9 mouse cellular contexts compared by ENCODE assay signal in genomic region chr2:104145983-104146382, GRCm38 (mm10). TPM values are rescaled to one million over a fixed set of nuclear protein-coding genes. Genes with fewer than 3 reads are reported as not detected.
A peak's percentile ranks its signal among the peaks of the same experiment; 100 is the strongest.
DNase-seq lines count a peak whose midpoint lies in the region; ATAC-seq lines count a peak whose summit lies in the region.
"Had no signal": no experiment of that assay in that cellular context is flagged by ENCODE, and none has a peak within 500 bp of the region (broad histone marks: within the 10 kb centered on the region; RNA-seq: fewer than 3 reads in every experiment).

No protein-coding gene starts in this region.

- H3K4me3 ChIP-seq in forebrain, embryonic 11.5 days (ENCODE audit: low read depth, low read length), result no peak overlapping the region
- H3K4me3 ChIP-seq in forebrain, embryonic 14.5 days (ENCODE audit: low read depth, low read length), result no peak overlapping the region
- no peak overlapping the region for H3K4me3 ChIP-seq in midbrain, embryonic 14.5 days (replicated peaks; ENCODE audit: low read depth, low read length)

- H3K27ac ChIP-seq in forebrain, embryonic 11.5 days (ENCODE audit: low read depth, low read length), result no peak overlapping the region
- H3K27ac ChIP-seq in forebrain, embryonic 14.5 days (ENCODE audit: low read depth, low read length), result no peak overlapping the region
- no peak overlapping the region for H3K27ac ChIP-seq in midbrain, embryonic 14.5 days (replicated peaks; ENCODE audit: low read depth, low read length)

- no peaks in the 10 kb centered on the region for H3K9me3 ChIP-seq in forebrain, embryonic 11.5 days (ENCODE audit: control insufficient read depth, low read length)
- no peaks in the 10 kb centered on the region for H3K9me3 ChIP-seq in forebrain, embryonic 14.5 days (replicated peaks; ENCODE audit: control insufficient read depth, low read length)
- no peaks in the 10 kb centered on the region for H3K9me3 ChIP-seq in midbrain, embryonic 14.5 days (ENCODE audit: control insufficient read depth, low read length)

- H3K9ac ChIP-seq in forebrain, embryonic 11.5 days (ENCODE audit: low read length), result no peak overlapping the region
- no peak overlapping the region for H3K9ac ChIP-seq in forebrain, embryonic 14.5 days (ENCODE audit: low read length)
- no peak overlapping the region for H3K9ac ChIP-seq in midbrain, embryonic 14.5 days (replicated peaks; ENCODE audit: low read length)

- DNase-seq in forebrain, embryonic 11.5 days (ENCODE audit: low spot score), result peak; percentile 63
- DNase-seq in forebrain, embryonic 14.5 days (ENCODE audit: low spot score), result no peak
- peak; percentile 48 to 58 for DNase-seq in right cerebral cortex, adult 2 months (ENCODE audit: low spot score in 2 of 2)
- no peak for DNase-seq in right cerebral cortex, postnatal 4 days
- peak; percentile 44 for DNase-seq in c-Kit-positive CD71-positive TER-119-negative erythroid progenitor cells, embryonic 14.5 days (ENCODE audit: low read depth)
- peak; percentile 39 for DNase-seq in naive thymus-derived CD4-positive, alpha-beta T cell, adult 2 months (ENCODE audit: low read depth)
- DNase-seq in testis, postnatal 14 days (ENCODE audit: low spot score), result no peak
- DNase-seq in midbrain, embryonic 14.5 days, result no peak

- WGBS in forebrain, embryonic 11.5 days, result 83% methylated on average over 1 of the region's 1 CpGs
- WGBS in forebrain, embryonic 14.5 days, result 80% methylated on average over 1 of the region's 1 CpGs
- 84% methylated on average over 1 of the region's 1 CpGs for WGBS in midbrain, embryonic 14.5 days

- no peaks in the 10 kb centered on the region for H3K27me3 ChIP-seq in forebrain, embryonic 11.5 days (ENCODE audit: control insufficient read depth, insufficient read depth, low read length)
- H3K27me3 ChIP-seq in forebrain, embryonic 14.5 days (replicated peaks; ENCODE audit: control insufficient read depth, insufficient read depth, low read length), result no peaks in the 10 kb centered on the region
- no peaks in the 10 kb centered on the region for H3K27me3 ChIP-seq in midbrain, embryonic 14.5 days (ENCODE audit: control insufficient read depth, insufficient read depth, low read length)

- no peak overlapping the region for H3K4me2 ChIP-seq in forebrain, embryonic 11.5 days (ENCODE audit: low read depth, low read length, severe bottlenecking)
- H3K4me2 ChIP-seq in forebrain, embryonic 14.5 days (ENCODE audit: low read length), result no peak overlapping the region
- no peak overlapping the region for H3K4me2 ChIP-seq in midbrain, embryonic 14.5 days (ENCODE audit: low read length)

- H3K4me1 ChIP-seq in forebrain, embryonic 11.5 days (replicated peaks; ENCODE audit: control insufficient read depth, insufficient read depth, low read length), result no peaks in the 10 kb centered on the region
- no peaks in the 10 kb centered on the region for H3K4me1 ChIP-seq in forebrain, embryonic 14.5 days (ENCODE audit: control insufficient read depth, insufficient read depth, low read length)
- H3K4me1 ChIP-seq in midbrain, embryonic 14.5 days (ENCODE audit: control insufficient read depth, insufficient read depth, low read length), result no peaks in the 10 kb centered on the region

- no peak for ATAC-seq in forebrain, embryonic 11.5 days (replicated peaks; ENCODE audit: low FRiP score)
- no peak for ATAC-seq in forebrain, embryonic 14.5 days
- ATAC-seq in midbrain, embryonic 14.5 days (ENCODE audit: low FRiP score, low TSS enrichment), result no peak

- H3K36me3 ChIP-seq in forebrain, embryonic 11.5 days (ENCODE audit: control insufficient read depth, insufficient read depth, low read length), result no peaks in the 10 kb centered on the region
- H3K36me3 ChIP-seq in forebrain, embryonic 14.5 days (ENCODE audit: control insufficient read depth, insufficient read depth, low read length), result 0 out of 2 replicates have a peak, but pooled peaks cover 1% of the 10 kb centered on the region
- no peaks in the 10 kb centered on the region for H3K36me3 ChIP-seq in midbrain, embryonic 14.5 days (ENCODE audit: control insufficient read depth, insufficient read depth, low read length)

RNA-seq across cellular contexts. Expression of gene A930018P22Rik, which starts 23.4 kb away (rescaled TPM):
- polyA plus RNA-seq in forebrain, embryonic 11.5 days (2014; fragmentation: Nextera tagmentation; extraction: Ambion mirVana), result not detected in 2 replicates
- polyA plus RNA-seq in forebrain, embryonic 14.5 days (2014; fragmentation: Nextera tagmentation; extraction: Ambion mirVana), result not detected in 2 replicates
- not detected in 2 replicates for polyA plus RNA-seq in midbrain, embryonic 14.5 days (2014; fragmentation: Nextera tagmentation; extraction: Ambion mirVana)
- polyA plus RNA-seq: heart, embryonic 16.5 days had no signal

RNA-seq across cellular contexts. Expression of gene Cd59a, which starts 50.4 kb away (rescaled TPM):
- polyA plus RNA-seq in forebrain, embryonic 11.5 days (2014; fragmentation: Nextera tagmentation; extraction: Ambion mirVana), result 21.1 and 24.6 TPM in 2 replicates
- polyA plus RNA-seq in forebrain, embryonic 14.5 days (2014; fragmentation: Nextera tagmentation; extraction: Ambion mirVana), result 5.7 and 7.3 TPM in 2 replicates
- polyA plus RNA-seq in midbrain, embryonic 14.5 days (2014; fragmentation: Nextera tagmentation; extraction: Ambion mirVana), result 9.8 and 11.2 TPM in 2 replicates

Comparison
In these comparisons a context has a peak if more than half of its experiments do, and no peak if none do; other contexts are left out.
1. DNase-seq: peak in forebrain, embryonic 11.5 days (single experiment), right cerebral cortex, adult 2 months (2 of 2), c-Kit-positive CD71-positive TER-119-negative erythroid progenitor cells, embryonic 14.5 days (single experiment) and naive thymus-derived CD4-positive, alpha-beta T cell, adult 2 months (single experiment); none in forebrain, embryonic 14.5 days (single experiment), right cerebral cortex, postnatal 4 days (single experiment), testis, postnatal 14 days (single experiment) and midbrain, embryonic 14.5 days (single experiment).